Mouse (Mus musculus) central nervous system, embryonic 14 days (tissue): Measurements from ENCODE around the gene Zfp180. TPM values are rescaled to one million over a fixed set of nuclear protein-coding genes. Genes with fewer than 3 reads are reported as not detected.

Source experiments
- polyA plus RNA-seq: library from polyadenylated mRNA; depleted of rRNA; stranded (reverse); fragments of >200 nt; gene quantifications from 2 replicates; pipeline ENCODE4 v1.2.3, GENCODE M21; 2012; rRNA removed

Zfp180 gene
- polyA plus RNA-seq: 33.7 and 35.4 TPM in 2 replicates

DNA sequence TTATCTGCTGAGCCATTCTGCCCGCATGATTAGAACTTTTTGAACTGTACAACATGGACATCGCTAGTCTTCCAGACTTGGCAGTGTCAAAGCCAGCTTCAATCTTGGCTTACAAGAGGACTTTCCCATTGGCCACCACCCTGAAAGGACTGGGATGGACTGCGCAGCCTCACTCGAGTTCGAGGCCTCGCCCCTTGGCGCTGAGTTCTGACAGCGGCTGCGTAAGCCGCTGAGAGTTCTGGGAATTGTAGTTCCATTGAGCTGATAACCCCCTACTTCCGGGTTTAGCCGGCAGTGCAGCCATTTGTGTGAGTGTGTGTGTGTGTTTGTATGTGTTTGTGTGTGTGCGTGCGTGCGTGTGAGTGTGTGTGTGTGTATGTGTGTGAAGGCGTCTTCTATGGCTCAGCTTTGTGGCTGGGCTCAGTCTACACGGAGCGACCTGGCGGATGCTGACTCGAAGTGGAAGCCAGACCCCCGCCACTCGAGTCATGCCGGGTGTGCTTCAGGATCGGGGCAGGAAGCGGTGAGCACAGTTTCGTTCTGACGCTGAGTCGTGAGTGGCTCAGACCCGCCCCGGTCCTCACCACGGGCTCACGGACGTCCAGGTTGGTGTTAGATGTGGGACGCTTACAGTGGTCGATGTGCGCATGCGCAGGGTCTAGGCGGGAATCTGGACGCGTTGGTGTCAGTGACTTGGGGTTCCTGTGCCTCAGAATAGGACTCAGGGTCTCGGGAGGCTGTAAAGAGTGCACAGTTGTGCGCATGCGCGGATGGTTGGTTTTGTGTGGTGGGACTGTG lies at the start of gene Zfp180:
Gene Zfp180, plus strand, starts transcription at position 291 of the 798 bp plus-strand sequence.

DNA sequence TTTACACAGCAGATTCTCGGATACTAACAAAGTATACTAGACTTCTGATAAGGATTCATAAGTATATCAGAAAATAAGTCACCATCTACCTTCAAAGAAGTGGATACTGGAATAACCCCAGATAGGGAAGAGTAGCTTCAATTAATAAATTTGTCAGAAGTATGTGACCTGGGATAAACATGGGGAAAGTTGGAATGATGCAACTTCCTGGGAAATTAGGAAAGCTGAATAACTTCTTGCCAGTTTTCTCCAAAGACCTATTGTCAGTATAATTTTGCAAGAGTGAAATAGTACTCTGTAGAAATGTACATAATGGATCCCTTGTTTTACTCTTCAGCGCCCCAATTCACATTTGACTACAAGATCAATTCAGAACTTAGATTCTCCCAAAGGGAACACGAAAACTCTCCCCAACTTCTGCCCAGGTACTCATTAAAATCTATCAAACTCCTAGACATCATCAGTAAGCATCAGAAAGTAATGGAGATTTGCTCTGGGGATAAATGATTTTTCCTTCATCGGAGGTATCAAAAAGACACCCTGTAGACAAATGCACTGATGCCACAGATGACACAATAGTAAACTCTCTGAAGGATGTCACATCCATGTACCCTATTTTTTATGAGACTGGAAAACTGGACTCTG lies 28.9 kb upstream of the Zfp180 start, which contains the start of gene Vmn1r183:
Gene Vmn1r183, plus strand, starts transcription at position 595 of the 645 bp plus-strand sequence.

DNA sequence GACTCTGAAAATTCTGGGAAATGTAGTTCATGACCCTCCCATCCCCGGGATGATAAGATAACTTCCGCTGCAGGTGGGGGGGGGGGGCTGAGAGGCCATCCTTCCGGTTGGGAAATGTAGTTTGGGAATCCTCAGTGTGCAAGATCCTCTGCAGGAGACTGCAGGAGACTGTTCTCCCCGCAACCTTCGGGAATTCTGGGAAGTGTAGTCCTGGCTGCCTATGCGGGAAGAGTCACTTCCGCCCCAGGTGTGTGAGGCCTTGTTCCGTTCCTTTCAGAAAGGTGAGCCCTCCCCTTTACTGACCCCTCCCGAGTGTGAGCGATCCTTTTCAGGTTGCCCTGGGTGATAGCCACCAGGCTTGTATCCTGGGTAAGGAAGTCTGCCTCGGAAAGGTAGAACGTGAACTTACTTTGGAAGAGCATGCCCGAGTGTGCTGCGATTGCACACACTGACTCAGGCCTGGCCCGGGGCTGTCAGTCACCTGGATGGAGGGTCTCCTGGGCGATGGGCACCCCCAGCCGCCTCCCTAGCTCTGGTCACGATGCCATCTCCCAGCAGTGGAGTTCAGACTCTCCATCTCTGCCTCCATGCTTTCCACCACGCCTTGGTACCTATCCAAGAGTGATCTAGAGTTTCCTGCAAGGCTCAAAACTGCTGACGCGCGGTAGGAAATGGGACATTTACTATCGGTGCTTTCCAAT lies 30.6 kb downstream of the Zfp180 start, which contains the start of gene Zfp112:
Gene Zfp112, plus strand, starts transcription at position 159 of the 701 bp plus-strand sequence.

DNA sequence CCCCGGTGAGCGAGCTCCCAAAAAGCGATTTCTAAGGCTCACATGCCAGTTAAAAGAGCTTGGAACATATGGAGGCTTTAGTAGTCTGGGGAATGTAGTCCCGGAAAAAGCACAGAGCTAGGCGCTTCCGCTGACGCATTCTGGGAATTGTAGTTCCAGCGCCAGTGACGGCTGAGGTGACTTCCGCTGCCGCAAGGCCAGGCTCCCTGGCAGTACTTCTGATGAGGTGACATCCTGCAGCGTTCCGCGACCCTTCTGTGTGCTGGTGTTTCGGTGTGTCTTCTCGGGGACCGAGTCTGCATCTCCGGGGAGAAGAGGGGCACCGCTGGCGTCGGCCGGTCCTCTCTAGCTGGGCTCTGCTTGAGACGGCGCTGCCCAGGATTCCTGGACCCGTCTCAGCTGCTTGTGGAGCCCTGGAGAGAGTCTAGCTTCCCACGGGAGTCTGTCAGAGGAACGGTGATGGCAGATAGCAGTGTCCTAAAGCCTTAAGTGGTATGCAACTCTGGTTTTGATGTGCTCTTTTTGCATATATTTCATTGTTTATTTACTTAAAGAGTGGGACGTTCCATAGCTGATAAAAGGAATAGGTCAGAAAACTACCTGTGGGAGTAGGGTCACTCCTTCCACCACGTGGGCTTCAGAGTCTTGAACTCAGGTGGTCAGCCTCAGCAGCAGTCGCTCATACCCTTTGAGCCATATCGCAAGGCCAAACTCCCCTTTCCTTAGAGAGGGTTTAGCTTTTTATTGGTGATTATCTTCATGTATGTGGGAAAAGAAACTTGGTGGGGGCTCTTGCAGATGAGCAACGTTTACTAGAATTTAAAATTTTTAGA lies 52.5 kb downstream of the Zfp180 start, which contains the start of gene Zfp235:
Gene Zfp235, plus strand, starts transcription at position 174 of the 833 bp plus-strand sequence.

Other genes with a start within 250 kb of the Zfp180 start
- not detected in 2 replicates for gene Vmn1r176, start 244.6 kb upstream of the Zfp180 start, polyA plus RNA-seq
- not detected in 2 replicates for gene Vmn1r177, start 215.5 kb upstream of the Zfp180 start, polyA plus RNA-seq
- not detected in 2 replicates for gene Vmn1r178, start 189.9 kb upstream of the Zfp180 start, polyA plus RNA-seq
- not detected in 2 replicates for gene Vmn1r179, start 154.9 kb upstream of the Zfp180 start, polyA plus RNA-seq
- gene Vmn1r180, start 131.3 kb upstream of the Zfp180 start, polyA plus RNA-seq: not detected in 2 replicates
- not detected in 2 replicates for gene Vmn1r181, start 107.3 kb upstream of the Zfp180 start, polyA plus RNA-seq
- gene V1rd19, start 80.2 kb upstream of the Zfp180 start, polyA plus RNA-seq: not detected in 2 replicates
- gene Vmn1r183, start 28.7 kb upstream of the Zfp180 start, polyA plus RNA-seq: not detected in 2 replicates
- gene Zfp112, start 30.4 kb downstream of the Zfp180 start, polyA plus RNA-seq: 6.0 and 6.2 TPM in 2 replicates
- 16.7 and 17.2 TPM in 2 replicates for gene Zfp235, start 52.2 kb downstream of the Zfp180 start, polyA plus RNA-seq
- 2.2 and 2.5 TPM in 2 replicates for gene Zfp114, start 93.1 kb downstream of the Zfp180 start, polyA plus RNA-seq
- 5.0 and 5.3 TPM in 2 replicates for gene Zfp111, start 129.5 kb downstream of the Zfp180 start, polyA plus RNA-seq
- 3.3 and 3.7 TPM in 2 replicates for gene Zfp109, start 155.6 kb downstream of the Zfp180 start, polyA plus RNA-seq
- gene Zfp108, start 172.9 kb downstream of the Zfp180 start, polyA plus RNA-seq: 3.5 and 3.7 TPM in 2 replicates
- 7.4 and 7.7 TPM in 2 replicates for gene Zfp93, start 188.5 kb downstream of the Zfp180 start, polyA plus RNA-seq
- gene Zfp61, start 219.3 kb downstream of the Zfp180 start, polyA plus RNA-seq: 44.8 and 45.5 TPM in 2 replicates
- 22.7 and 24.5 TPM in 2 replicates for gene Zfp94, start 234.7 kb downstream of the Zfp180 start, polyA plus RNA-seq